Comparison of ENCODE assay signal across 10 mouse cellular contexts in genomic region chr17:54061280-54061679, GRCm38 (mm10).
A peak's percentile ranks its signal among the peaks of the same experiment; 100 is the strongest.
DNase-seq lines count a peak whose midpoint lies in the region; ATAC-seq and TF ChIP-seq lines count a peak whose summit lies in the region.
"Had no signal": no experiment of that assay in that cellular context is flagged by ENCODE, and none has a peak within 500 bp of the region (broad histone marks: within the 10 kb centered on the region; RNA-seq: fewer than 3 reads in every experiment).

No protein-coding gene starts in this region.

- H3K36me3 ChIP-seq in heart, adult 2 months (ENCODE audit: control insufficient read depth, insufficient read depth, low read length) = no peaks in the 10 kb centered on the region
- no peaks in the 10 kb centered on the region for H3K36me3 ChIP-seq in heart, embryonic 11.5 days (ENCODE audit: control insufficient read depth, insufficient read depth, low read length)
- H3K36me3 ChIP-seq in midbrain, embryonic 14.5 days (ENCODE audit: control insufficient read depth, insufficient read depth, low read length) = no peaks in the 10 kb centered on the region
- no peaks in the 10 kb centered on the region for H3K36me3 ChIP-seq in midbrain, embryonic 13.5 days
- no peaks in the 10 kb centered on the region for H3K36me3 ChIP-seq in forebrain, embryonic 15.5 days
- H3K36me3 ChIP-seq: heart, embryonic 13.5 days; lung, embryonic 15.5 days had no signal

- no peaks in the 10 kb centered on the region for H3K27me3 ChIP-seq in heart, adult 2 months (ENCODE audit: control insufficient read depth, insufficient read depth, low read length)
- no peaks in the 10 kb centered on the region for H3K27me3 ChIP-seq in heart, embryonic 11.5 days (ENCODE audit: control insufficient read depth, insufficient read depth, low read length)
- H3K27me3 ChIP-seq in midbrain, embryonic 14.5 days (ENCODE audit: control insufficient read depth, insufficient read depth, low read length) = no peaks in the 10 kb centered on the region
- no peaks in the 10 kb centered on the region for H3K27me3 ChIP-seq in midbrain, embryonic 13.5 days
- H3K27me3 ChIP-seq in forebrain, embryonic 15.5 days = no peaks in the 10 kb centered on the region
- H3K27me3 ChIP-seq: heart, embryonic 13.5 days; lung, embryonic 15.5 days had no signal

- TF ChIP-seq POLR2A in heart, adult 2 months (IDR thresholded peaks at IDR 0.05; ENCODE audit: insufficient read depth, low read depth, low read length) = no peak

- no peak overlapping the region for H3K4me3 ChIP-seq in heart, adult 2 months
- no peak overlapping the region for H3K4me3 ChIP-seq in heart, embryonic 11.5 days (ENCODE audit: low read depth, low read length)
- no peak overlapping the region for H3K4me3 ChIP-seq in midbrain, embryonic 14.5 days (replicated peaks; ENCODE audit: low read depth, low read length)
- no peak overlapping the region for H3K4me3 ChIP-seq in midbrain, embryonic 13.5 days (replicated peaks)
- H3K4me3 ChIP-seq in forebrain, embryonic 15.5 days = no peak overlapping the region
- H3K4me3 ChIP-seq: heart, embryonic 13.5 days; lung, embryonic 15.5 days had no signal

- TF ChIP-seq CTCF in heart, adult 2 months (IDR thresholded peaks at IDR 0.05) = peak; percentile 49

- no peak overlapping the region for H3K4me2 ChIP-seq in heart, embryonic 11.5 days
- H3K4me2 ChIP-seq in midbrain, embryonic 14.5 days (ENCODE audit: low read length) = no peak overlapping the region
- no peak overlapping the region for H3K4me2 ChIP-seq in midbrain, embryonic 13.5 days (replicated peaks)
- no peak overlapping the region for H3K4me2 ChIP-seq in forebrain, embryonic 15.5 days (replicated peaks)
- H3K4me2 ChIP-seq: heart, embryonic 13.5 days; lung, embryonic 15.5 days had no signal

- no peaks in the 10 kb centered on the region for H3K79me2 ChIP-seq in heart, adult 2 months (replicated peaks; ENCODE audit: control insufficient read depth, insufficient read depth, low read length)

- DNase-seq in heart, adult 2 months = no peak
- DNase-seq in midbrain, embryonic 14.5 days = peak; percentile 77
- peak; percentile 9 for DNase-seq in retina, adult 2 months (ENCODE audit: low read depth, low spot score)
- no peak for DNase-seq in adrenal gland, adult 18-20 months (ENCODE audit: low spot score in 2 of 2)

- no peak for TF ChIP-seq EP300 in heart, adult 2 months (IDR thresholded peaks at IDR 0.05; ENCODE audit: insufficient read depth, low read depth, low read length)

- ATAC-seq in heart, embryonic 11.5 days (replicated peaks; ENCODE audit: insufficient number of reproducible peaks, low FRiP score, low TSS enrichment) = no peak
- ATAC-seq in midbrain, embryonic 14.5 days (ENCODE audit: low FRiP score, low TSS enrichment) = 0 out of 2 replicates have a peak, but pooled peaks have one; percentile 29
- no peak for ATAC-seq in midbrain, embryonic 13.5 days
- ATAC-seq in common myeloid progenitor, adult 5-6 weeks (replicated peaks; ENCODE audit: low read depth, poor library complexity, severe bottlenecking) = 0 out of 2 replicates have a peak, but pooled peaks have one; percentile 15
- ATAC-seq in forebrain, embryonic 15.5 days (replicated peaks) = no peak

- H3K27ac ChIP-seq in heart, adult 2 months = no peak overlapping the region
- H3K27ac ChIP-seq in heart, embryonic 11.5 days (ENCODE audit: low read depth, low read length) = no peak overlapping the region
- H3K27ac ChIP-seq in midbrain, embryonic 14.5 days (replicated peaks; ENCODE audit: low read depth, low read length) = no peak overlapping the region
- H3K27ac ChIP-seq in midbrain, embryonic 13.5 days = no peak overlapping the region
- no peak overlapping the region for H3K27ac ChIP-seq in forebrain, embryonic 15.5 days (replicated peaks)
- H3K27ac ChIP-seq: heart, embryonic 13.5 days; lung, embryonic 15.5 days had no signal

- no peak overlapping the region for H3K9ac ChIP-seq in heart, adult 2 months (ENCODE audit: low read depth, low read length)
- H3K9ac ChIP-seq in heart, embryonic 11.5 days (ENCODE audit: low read depth, low read length) = no peak overlapping the region
- H3K9ac ChIP-seq in midbrain, embryonic 14.5 days (replicated peaks; ENCODE audit: low read length) = no peak overlapping the region
- H3K9ac ChIP-seq in midbrain, embryonic 13.5 days (replicated peaks) = no peak overlapping the region
- no peak overlapping the region for H3K9ac ChIP-seq in forebrain, embryonic 15.5 days (replicated peaks)
- H3K9ac ChIP-seq: heart, embryonic 13.5 days; lung, embryonic 15.5 days had no signal

- H3K9me3 ChIP-seq in heart, embryonic 11.5 days (replicated peaks; ENCODE audit: control insufficient read depth, low read length) = no peaks in the 10 kb centered on the region
- no peaks in the 10 kb centered on the region for H3K9me3 ChIP-seq in midbrain, embryonic 14.5 days (ENCODE audit: control insufficient read depth, low read length)
- no peaks in the 10 kb centered on the region for H3K9me3 ChIP-seq in midbrain, embryonic 13.5 days
- H3K9me3 ChIP-seq in forebrain, embryonic 15.5 days = no peaks in the 10 kb centered on the region
- H3K9me3 ChIP-seq: heart, embryonic 13.5 days; lung, embryonic 15.5 days had no signal

- H3K4me1 ChIP-seq in heart, adult 2 months (ENCODE audit: control insufficient read depth, insufficient read depth, low read length) = no peaks in the 10 kb centered on the region
- H3K4me1 ChIP-seq in heart, embryonic 11.5 days (ENCODE audit: control insufficient read depth, insufficient read depth, low read length) = no peaks in the 10 kb centered on the region
- no peaks in the 10 kb centered on the region for H3K4me1 ChIP-seq in midbrain, embryonic 14.5 days (ENCODE audit: control insufficient read depth, insufficient read depth, low read length)
- no peaks in the 10 kb centered on the region for H3K4me1 ChIP-seq in midbrain, embryonic 13.5 days (replicated peaks)
- H3K4me1 ChIP-seq in forebrain, embryonic 15.5 days = no peaks in the 10 kb centered on the region
- H3K4me1 ChIP-seq: heart, embryonic 13.5 days; lung, embryonic 15.5 days had no signal

- 29% methylated on average over 7 of the region's 7 CpGs for whole genome bisulfite sequencing in heart, adult 2 months
- WGBS in heart, embryonic 11.5 days (ENCODE audit: insufficient replicate concordance) = 38% methylated on average over 7 of the region's 7 CpGs
- 35% methylated on average over 7 of the region's 7 CpGs for WGBS in midbrain, embryonic 14.5 days
- 40% methylated on average over 7 of the region's 7 CpGs for WGBS in midbrain, embryonic 13.5 days
- WGBS in forebrain, embryonic 15.5 days = 37% methylated on average over 7 of the region's 7 CpGs

- intact Hi-C loops in heart, adult 2 months (cut with DNase I) = no loop called here

Comparison
In these comparisons a context has a peak if more than half of its experiments do, and no peak if none do; other contexts are left out.
1. ATAC-seq: peak in midbrain, embryonic 14.5 days (single experiment) and common myeloid progenitor, adult 5-6 weeks (single experiment); none in heart, embryonic 11.5 days (single experiment), midbrain, embryonic 13.5 days (single experiment) and forebrain, embryonic 15.5 days (single experiment).
2. DNase-seq: peak in midbrain, embryonic 14.5 days (single experiment) and retina, adult 2 months (single experiment); none in heart, adult 2 months (0 of 2) and adrenal gland, adult 18-20 months (0 of 2).